Mouse (Mus musculus) frontal cortex, postnatal 36 days (tissue): ENCODE data around the gene Fat4.
A peak's percentile ranks its signal among the peaks of the same experiment; 100 is the strongest.

Experiments used
- DNase-seq, 2 experiments: peaks; one replicate each; pipeline ENCODE4 v3.0.0; 2022; ENCODE audit warnings: low spot score in 2 of 2

Fat4 gene

DNA sequence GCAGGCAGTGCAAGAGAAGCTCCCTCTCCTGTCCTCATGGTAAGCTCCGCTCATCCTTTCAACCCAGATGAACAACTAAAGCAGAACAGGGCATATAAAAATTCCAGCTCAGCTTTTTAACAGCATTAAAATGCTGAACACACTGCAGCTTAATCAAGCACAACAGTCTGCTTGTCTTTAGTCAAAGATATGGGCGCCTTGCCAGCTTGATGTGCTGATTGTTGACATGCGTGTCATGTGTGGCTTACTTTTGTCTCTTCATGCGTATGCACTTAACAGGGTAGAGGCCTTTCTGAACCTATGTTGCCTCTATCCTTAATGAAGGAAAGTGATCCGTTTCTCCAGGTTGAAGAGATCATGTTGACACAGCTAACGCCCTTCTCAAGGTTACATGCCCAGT, 75.6 kb downstream of the Fat4 start:
- DNase-seq: no peak

DNA sequence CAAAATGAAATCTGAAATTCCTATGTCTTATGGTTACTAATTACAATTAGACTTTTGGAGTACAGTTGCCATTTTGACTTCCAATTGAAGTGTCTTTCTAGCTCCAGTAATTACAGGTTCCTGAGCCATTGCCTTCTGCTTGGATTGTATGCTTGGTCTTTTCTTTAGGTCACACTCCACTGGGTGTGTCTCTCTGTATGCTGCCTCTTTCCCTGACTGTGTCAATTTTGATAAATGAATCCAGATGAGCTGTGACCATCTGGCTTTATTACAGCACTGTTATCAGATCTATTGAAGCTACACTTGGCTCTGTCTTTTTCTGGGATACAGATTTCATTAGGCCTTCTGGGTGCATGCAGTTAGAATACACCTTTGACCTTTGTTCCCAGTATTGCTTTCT, 80.7 kb downstream of the Fat4 start:
- no peak for DNase-seq

DNA sequence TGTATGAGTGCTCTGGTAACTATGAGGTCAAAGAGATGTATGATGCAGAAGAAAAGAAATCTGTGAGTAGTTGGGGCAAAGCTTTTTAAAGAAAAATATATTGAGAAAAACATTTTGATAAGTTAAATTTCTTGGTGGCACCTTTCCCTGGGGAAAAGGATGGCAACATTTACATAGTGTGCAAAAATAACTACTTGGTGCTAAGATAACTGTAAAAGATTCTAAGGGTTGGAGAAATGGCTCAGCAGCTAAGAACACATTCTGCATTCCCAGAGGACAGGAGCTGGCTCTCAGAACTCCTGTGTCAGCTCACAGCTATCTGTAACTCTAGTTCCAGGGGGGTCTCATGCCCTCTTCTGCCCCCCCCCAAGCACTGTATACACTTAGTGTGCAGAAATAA, 99.6 kb downstream of the Fat4 start:
- DNase-seq: no peak

DNA sequence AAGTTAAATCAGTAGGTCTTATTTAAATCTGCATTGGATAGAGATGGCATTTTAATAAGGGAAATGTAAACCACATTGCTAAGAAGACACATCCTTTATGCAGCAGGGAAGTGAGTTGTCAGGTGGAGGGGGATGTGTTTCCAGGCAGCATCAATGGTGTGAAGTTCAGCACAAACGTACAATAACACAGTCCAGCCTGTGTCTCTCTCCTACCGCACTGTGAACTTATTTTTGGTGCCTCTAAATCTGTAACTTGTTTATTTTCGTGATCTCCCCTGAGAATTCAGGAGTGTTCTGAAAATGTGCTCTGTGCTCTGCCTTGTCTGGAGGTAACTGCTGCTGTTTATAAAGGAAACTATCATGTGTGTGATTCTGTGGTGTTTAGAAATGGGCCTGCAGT, 102.4 kb downstream of the Fat4 start:
- DNase-seq: peak in 1 of 2 experiments; percentile 36

DNA sequence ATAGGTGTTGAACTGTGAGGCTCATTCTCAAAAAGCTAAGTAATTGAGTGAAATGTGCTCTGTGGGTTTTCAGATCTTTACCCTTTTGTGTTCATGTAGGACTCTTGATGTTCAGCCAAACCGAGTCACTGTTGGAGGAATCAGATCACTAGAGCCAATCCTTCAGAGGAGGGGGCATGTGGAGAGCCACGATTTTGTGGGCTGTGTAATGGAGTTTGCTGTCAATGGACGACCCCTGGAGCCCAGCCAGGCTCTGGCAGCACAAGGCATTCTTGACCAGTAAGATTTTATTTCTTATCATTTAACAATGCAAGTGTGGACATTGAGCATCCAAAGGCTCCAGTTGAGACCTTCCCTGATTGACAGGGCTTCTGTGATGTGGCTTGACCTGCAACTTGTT, 113.3 kb downstream of the Fat4 start:
- DNase-seq: no peak

DNA sequence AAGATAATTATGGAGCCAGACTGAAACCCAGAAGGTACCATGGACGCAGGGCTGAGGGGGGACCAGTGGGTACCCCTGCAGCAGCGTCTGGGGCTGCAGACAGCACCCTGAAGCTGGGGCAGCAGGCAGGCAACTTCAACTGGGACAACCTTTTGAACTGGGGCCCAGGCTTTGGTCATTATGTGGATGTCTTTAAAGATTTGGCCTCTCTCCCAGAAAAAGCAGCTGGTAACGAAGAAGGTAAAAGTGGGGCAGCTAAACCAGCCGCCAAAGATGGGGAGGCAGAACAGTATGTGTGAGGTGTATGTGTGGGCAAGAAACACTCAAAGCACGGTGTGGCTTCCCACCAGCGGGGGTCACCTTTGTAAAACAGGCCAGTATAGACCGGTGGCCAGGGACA, 123.8 kb downstream of the Fat4 start:
- DNase-seq: peak; percentile 32 to 60

DNA sequence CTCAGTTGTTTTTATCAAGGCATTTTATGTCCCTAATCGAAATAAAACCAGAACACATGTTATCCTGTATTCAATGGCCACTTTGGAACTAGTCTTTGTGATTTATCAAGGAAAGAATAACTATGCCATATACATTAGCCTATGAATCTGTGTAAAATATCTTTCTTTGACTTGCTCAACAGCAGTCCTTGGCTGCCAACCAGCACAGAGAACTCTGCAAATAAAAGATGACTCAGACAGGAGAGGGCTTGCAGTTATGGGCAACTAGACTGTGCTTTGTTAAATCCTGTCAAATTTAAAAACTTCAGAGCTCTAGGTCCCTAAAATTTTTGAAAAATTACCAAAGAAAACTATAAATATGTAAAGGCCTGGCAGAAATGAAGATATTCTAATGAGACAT, 130.9 kb downstream of the Fat4 start:
- peak in 1 of 2 experiments; percentile 37 for DNase-seq

DNA sequence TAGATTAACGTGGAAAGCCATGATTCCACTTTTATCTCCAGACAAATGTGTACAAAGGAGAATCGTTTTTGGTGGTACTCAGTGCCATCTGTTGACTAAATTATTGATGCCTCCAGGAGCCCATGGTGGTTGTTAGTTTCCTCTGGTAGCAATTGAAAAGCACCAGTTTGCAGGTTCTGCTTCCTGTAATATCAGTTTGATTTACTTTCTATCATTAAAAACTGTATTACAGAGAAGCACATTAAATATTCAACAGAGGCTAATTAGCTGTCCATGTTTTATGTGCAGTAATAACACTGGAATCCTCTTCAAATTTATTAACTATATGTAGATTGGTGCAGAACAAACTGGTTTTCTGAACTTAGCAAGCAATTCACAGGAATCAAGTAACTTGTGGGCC, 149.4 kb downstream of the Fat4 start:
- DNase-seq: no peak

DNA sequence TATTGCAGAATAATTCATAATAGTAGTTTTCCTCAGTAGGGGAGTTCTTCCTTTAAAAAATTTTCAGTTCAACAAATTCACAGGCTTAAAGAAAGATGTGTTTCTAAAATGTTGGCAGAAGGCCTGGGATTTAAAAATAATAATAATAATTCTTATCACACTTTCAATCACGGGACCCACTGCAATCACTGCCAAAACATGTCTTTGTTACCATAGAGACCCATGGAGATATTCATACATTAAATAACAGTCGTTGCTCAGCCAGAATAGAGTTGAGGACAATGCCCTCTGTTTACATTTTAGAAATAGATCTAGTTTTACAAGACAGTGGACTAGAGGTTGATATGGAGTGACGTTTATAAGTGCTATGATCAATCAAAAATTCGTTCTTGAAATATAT, 159.7 kb downstream of the Fat4 start:
- no peak for DNase-seq

DNA sequence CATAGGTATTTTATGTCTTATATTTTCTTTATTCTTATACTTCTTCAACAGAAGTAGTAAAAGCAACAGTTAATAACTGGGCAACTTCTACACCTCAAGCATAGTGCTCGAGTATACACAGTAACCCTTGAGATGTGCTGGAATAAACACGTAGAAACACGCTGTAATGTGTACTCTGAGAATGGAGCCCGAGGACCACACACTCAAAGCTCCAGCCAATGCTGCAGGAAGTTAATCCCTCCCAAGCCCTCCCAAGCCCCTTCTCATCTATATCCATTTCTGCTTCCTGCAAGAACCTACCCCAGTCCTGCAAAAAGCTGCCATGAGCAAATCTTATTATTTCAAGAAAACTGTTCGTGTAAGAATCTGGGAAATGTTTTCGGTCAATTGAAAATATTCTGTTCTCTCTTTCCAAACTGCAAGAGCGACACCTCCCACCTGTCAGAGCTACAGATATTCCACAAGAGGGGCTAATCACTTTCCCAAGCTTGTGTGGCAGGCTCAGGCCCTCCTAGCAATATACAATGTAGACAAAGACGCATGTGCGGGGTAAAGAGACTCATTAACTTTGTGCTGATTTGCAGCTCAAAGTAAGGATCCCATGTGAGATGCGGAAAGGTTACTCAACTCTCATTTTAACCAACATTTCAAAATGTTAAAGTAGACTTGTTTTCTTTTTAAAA, 161.0 kb downstream of the Fat4 start:
- no peak for DNase-seq

DNA sequence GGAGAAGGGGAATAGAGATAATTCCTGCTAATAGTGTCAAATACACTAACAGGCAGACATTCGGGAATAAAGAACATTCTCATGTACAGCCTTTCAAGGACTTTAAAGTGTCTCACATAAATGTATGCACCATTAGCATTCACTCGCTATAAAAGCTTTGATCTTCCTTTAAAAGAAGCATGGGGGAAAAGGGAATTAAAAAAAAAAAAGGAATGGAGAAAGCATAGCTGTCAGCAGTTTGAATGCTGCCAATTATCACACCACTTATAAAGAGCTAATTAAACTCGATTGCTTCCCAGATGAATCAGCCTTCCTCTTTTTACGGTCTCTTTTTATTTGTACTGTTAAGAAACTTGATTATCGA, 161.5 kb downstream of the Fat4 start:
- DNase-seq: no peak

DNA sequence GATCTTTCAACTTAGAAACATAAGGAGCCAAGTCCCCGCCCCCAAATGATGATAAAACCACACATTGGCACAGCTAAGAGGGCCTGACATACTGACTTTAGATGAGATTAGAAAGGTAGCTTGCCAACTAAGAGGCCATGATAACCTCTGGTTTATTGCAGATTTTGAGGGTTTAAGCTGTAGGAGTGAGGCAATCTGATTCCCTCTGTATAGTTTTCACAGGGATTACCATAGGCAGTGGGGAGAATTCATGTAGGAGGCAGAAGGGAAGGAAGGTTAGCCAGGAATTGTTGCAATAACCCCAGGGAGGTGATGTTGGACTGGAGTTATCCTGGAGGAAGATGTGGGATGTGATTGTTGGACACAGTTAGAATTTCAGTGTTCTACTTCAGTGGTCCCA, 163.4 kb downstream of the Fat4 start:
- no peak for DNase-seq

DNA sequence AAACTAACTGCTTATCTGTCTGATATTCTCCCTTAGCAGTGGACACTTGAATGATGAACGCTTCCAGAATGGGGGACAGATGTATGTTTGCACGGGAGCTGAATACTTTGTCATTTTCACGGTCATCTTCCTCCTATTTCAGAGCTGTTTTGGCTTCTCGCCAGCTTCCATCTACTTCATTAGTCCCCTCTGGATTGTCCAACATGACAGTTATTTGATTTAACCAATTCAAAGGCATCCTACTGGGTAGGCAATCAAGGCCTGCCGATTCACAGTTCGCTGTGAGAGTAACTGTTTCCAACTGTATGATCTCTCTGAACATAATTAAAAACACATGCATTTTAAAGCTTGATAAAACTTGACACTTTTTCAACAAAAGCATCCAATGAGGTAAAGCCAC, 166.3 kb downstream of the Fat4 start:
- DNase-seq: no peak
